Mouse (Mus musculus) megakaryocyte, embryonic 14.5 days (primary cell): ENCODE measurements around the gene Anks3.

ENCODE experiments used
- FLI1 ChIP-seq: IDR thresholded peaks from 2 replicates; pipeline ENCODE4 v1.6.1; 2012; ENCODE audit warnings: low read length, inconsistent platforms, mixed read lengths
- GATA1 ChIP-seq: IDR thresholded peaks from 3 replicates; pipeline ENCODE4 v1.6.1; 2012; ENCODE audit warnings: mixed read lengths, low read length, inconsistent platforms, borderline replicate concordance

DNA sequence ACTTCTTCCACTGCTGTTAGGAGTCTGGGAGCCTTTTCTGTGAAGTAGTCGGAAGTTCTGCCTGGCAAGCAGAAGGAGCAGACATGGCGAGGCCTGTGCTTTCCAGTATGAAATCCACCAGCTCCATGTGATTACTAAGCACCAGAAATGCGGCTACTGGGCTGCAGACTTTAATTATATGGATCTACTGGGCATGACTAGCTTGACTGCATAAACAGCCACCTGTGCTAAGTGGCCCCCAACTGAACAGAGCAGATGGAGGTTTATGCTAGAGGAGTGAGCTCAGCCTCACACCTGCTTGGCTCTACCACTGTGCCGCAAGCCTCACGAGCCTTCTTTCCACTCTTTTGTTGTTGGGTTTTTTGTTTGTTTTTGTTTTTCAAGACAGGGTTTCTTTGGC is 10.5 kb upstream of the Anks3 start:
- TF ChIP-seq GATA1: no peak
- TF ChIP-seq FLI1: no peak
